Mouse (Mus musculus) erythroid progenitor cell, adult 5-6 weeks (primary cell): ENCODE measurements around the gene Lama4. TPM values are rescaled to one million over a fixed set of nuclear protein-coding genes. Genes with fewer than 3 reads are reported as not detected.

Source experiments
- ATAC-seq: replicated peaks from 2 replicates; pipeline ENCODE4 v1.8.0; 2016; ENCODE audit warnings: moderate number of reproducible peaks, mild to moderate bottlenecking, moderate TSS enrichment, inconsistent platforms; ENCODE audit not compliant: poor library complexity, low FRiP score, severe bottlenecking
- total RNA-seq, 2 experiments: library from RNA; stranded (forward) in 1 of 2; stranded (reverse) in 1 of 2; fragments of 150-400 nt in 1 of 2; fragments of 186-747, 209-891 nt in 1 of 2; gene quantifications; 2 replicates each; pipeline versions ENCODE4 v1.2.3 to v1.2.4; 2015 to 2017; ENCODE audit warnings: low replicate concordance in 2 of 2

Lama4 gene
- total RNA-seq, 2 experiments from 2014 or later: 7.1 TPM; not detected in 1

- no peak for ATAC-seq
These were observed 28.5 kb downstream of the Lama4 start for GRCm38 (mm10) chr10:38993632-38994424.

GRCm38 (mm10) chr10:38994719-38995450, 29.6 kb downstream of the Lama4 start:
- ATAC-seq: no peak

GRCm38 (mm10) chr10:38995896-38996295, 30.6 kb downstream of the Lama4 start:
- ATAC-seq: no peak

GRCm38 (mm10) chr10:39000951-39001350, 35.6 kb downstream of the Lama4 start:
- no peak for ATAC-seq

- no peak for ATAC-seq
These were observed 37.2 kb downstream of the Lama4 start for GRCm38 (mm10) chr10:39002521-39002920.

- ATAC-seq: no peak
These were observed 38.2 kb downstream of the Lama4 start for GRCm38 (mm10) chr10:39003520-39003919.

- ATAC-seq: no peak
These were observed 40.2 kb downstream of the Lama4 start for GRCm38 (mm10) chr10:39005494-39005893.

GRCm38 (mm10) chr10:39006433-39007105, 41.3 kb downstream of the Lama4 start:
- no peak for ATAC-seq

- no peak for ATAC-seq
These were observed 49.5 kb downstream of the Lama4 start for GRCm38 (mm10) chr10:39014836-39015235.

- no peak for ATAC-seq
These were observed 52.7 kb downstream of the Lama4 start for GRCm38 (mm10) chr10:39017986-39018385.

- no peak for ATAC-seq
These were observed 53.3 kb downstream of the Lama4 start for GRCm38 (mm10) chr10:39018635-39019034.

- no peak for ATAC-seq
These were observed 58.4 kb downstream of the Lama4 start for GRCm38 (mm10) chr10:39023618-39024256.

- ATAC-seq: no peak
These were observed 61.2 kb downstream of the Lama4 start for GRCm38 (mm10) chr10:39026529-39026928.

GRCm38 (mm10) chr10:39027058-39027457, 61.7 kb downstream of the Lama4 start:
- no peak for ATAC-seq

GRCm38 (mm10) chr10:39028403-39028802, 63.1 kb downstream of the Lama4 start:
- ATAC-seq: no peak

- no peak for ATAC-seq
These were observed 64.2 kb downstream of the Lama4 start for GRCm38 (mm10) chr10:39029297-39030147.

GRCm38 (mm10) chr10:39030148-39030685, 64.9 kb downstream of the Lama4 start:
- ATAC-seq: no peak

- no peak for ATAC-seq
These were observed 74.2 kb downstream of the Lama4 start for GRCm38 (mm10) chr10:39039564-39039963.

- no peak for ATAC-seq
These were observed 74.7 kb downstream of the Lama4 start for GRCm38 (mm10) chr10:39040026-39040425.
